Mouse (Mus musculus): ENCODE results near the gene Trub2. TPM values are rescaled to one million over a fixed set of nuclear protein-coding genes. Genes with fewer than 3 reads are reported as not detected.

Trub2 gene
- 10 to 100 TPM; 25.8 to 27.1 TPM for polyA plus RNA-seq (2017; shearing (Covaris generic))

GRCm38 (mm10) chr2:29787937-29788681, at the start of gene Trub2:
Trub2 (minus strand) TSS chr2:29788502.

GRCm38 (mm10) chr2:29820025-29820817, 31.9 kb upstream of the Trub2 start, which contains the start of gene Urm1:
Urm1 (plus strand) TSS chr2:29820075.

GRCm38 (mm10) chr2:29802075-29802826, 13.9 kb upstream of the Trub2 start, which contains the start of gene Slc27a4:
Slc27a4 (plus strand) TSS chr2:29802634.

GRCm38 (mm10) chr2:29787104-29787917, 991 bp downstream of the Trub2 start, which contains the start of gene Coq4:
Coq4 (plus strand) TSS chr2:29787493.

GRCm38 (mm10) chr2:29751497-29751896, 36.8 kb downstream of the Trub2 start, which contains the start of gene Gm13420:
Gm13420 (minus strand) TSS chr2:29751685.

Other genes starting within 250 kb of the Trub2 start
- 10 to 100 TPM; 33.3 to 37.4 TPM for gene Rapgef1, start 168.8 kb downstream of the Trub2 start, polyA plus RNA-seq (2017; shearing (Covaris generic))
- gene Gm13420, start 36.8 kb downstream of the Trub2 start, polyA plus RNA-seq (2017; shearing (Covaris generic)) = not detected
- gene Gm13547, start 29.2 kb downstream of the Trub2 start, polyA plus RNA-seq (2017; shearing (Covaris generic)) = 1 to 10 TPM in 1 of 2 experiments, under 1 TPM in 1; 0.32 to 1.1 TPM
- 1 to 10 TPM; 5.1 to 6.0 TPM for gene Coq4, start 1.0 kb downstream of the Trub2 start, polyA plus RNA-seq (2017; shearing (Covaris generic))
- gene Slc27a4, start 14.1 kb upstream of the Trub2 start, polyA plus RNA-seq (2017; shearing (Covaris generic)) = 1 to 10 TPM; 4.7 to 5.4 TPM
- 10 to 100 TPM; 22.5 to 23.7 TPM for gene Urm1, start 31.6 kb upstream of the Trub2 start, polyA plus RNA-seq (2017; shearing (Covaris generic))
- 1 to 10 TPM; 1.2 to 2.8 TPM for gene Cercam, start 80.7 kb upstream of the Trub2 start, polyA plus RNA-seq (2017; shearing (Covaris generic))
- 10 to 100 TPM; 65.1 to 70.0 TPM for gene Odf2, start 100.7 kb upstream of the Trub2 start, polyA plus RNA-seq (2017; shearing (Covaris generic))
- 10 to 100 TPM; 53.6 to 55.7 TPM for gene Gle1, start 146.9 kb upstream of the Trub2 start, polyA plus RNA-seq (2017; shearing (Covaris generic))
- gene Sptan1, start 177.1 kb upstream of the Trub2 start, polyA plus RNA-seq (2017; shearing (Covaris generic)) = 10 to 100 TPM; 65.7 to 97.2 TPM

Measured in activated CD4-positive, CD25-positive, alpha-beta regulatory T cell (primary cell).